Mouse (Mus musculus): ENCODE measurements around the gene Necab2.

Gene Necab2

DNA sequence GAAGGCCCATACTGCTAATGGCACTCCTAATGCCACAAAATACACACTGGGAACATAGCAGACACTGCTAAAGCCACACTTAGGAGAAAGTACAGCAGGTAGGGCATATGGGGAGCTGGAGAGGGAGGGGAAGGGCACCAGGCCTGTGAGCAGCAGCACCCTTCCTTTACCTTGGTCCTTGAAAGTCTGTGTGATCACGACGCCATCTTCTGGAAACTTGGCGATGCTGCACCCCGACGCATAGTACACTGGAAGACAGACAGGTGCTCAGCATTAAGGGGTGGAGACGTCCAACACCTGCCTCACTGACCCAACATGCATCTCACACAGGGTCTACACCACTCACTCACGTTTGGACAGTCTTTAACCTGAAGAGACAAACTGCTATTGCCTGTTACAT is 73.6 kb downstream of the Necab2 start:
- Histone ChIP-seq H3K4me1 (replicated peaks; ENCODE audit: low read depth, low read length) (peaks cover 27% of the 10 kb centered on the region), H3K4me3 (replicated peaks; ENCODE audit: low read length) (no peak overlapping the region), H3K9me3 (ENCODE audit: low read length) (no peaks in the 10 kb centered on the region), H3K27me3 (ENCODE audit: insufficient read depth, low read length) (no peaks in the 10 kb centered on the region), H3K36me3 (ENCODE audit: insufficient read depth, low read length) (peaks cover 92% of the 10 kb centered on the region)
- TF ChIP-seq CTCF (conservative IDR thresholded peaks at IDR 0.05; ENCODE audit: low read length) (peak; percentile 37), NANOG (IDR thresholded peaks at IDR 0.05; ENCODE audit: borderline replicate concordance, low read length) (no peak)

Data from E14TG2a.4 (cell line).